Mouse (Mus musculus) regulatory T cell (primary cell): ENCODE measurements at regions not wholly inside any gene's neighbourhood (a gene's known extent, or its start where the extent isn't known, plus 50 kb on each side); places are given as distances from the start of the nearest gene placed in this dataset.

ENCODE experiments used
- in situ Hi-C: fragments of 300-600 bp; cut with MboI, MseI; formaldehyde crosslinking; loops from one replicate; pipeline ENCODE4 v1.15.1; 2025; ENCODE audit warnings: high pct_unique_total_duplicates

DNA sequence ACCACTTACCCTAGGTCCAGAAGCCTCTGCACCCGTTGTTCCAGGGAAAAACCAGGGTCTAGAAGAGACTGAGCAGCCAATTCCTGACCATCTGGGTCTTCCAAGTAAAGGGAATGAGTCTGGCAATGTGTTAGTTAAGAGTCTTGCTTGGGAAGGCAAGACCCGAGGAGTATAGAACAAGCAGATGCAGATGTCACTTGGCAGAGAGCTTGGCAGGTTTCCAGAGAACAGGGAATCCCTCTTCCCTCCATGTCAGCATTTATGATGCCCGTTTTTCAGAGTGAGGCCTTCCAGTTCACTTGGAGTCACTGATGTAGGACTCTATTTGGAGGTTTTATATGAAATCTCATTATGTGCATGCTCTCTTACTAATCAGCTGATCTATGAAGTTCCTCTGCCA lies 231.1 kb downstream of the Bcl2 start:
- in situ Hi-C loops = no loop called here

DNA sequence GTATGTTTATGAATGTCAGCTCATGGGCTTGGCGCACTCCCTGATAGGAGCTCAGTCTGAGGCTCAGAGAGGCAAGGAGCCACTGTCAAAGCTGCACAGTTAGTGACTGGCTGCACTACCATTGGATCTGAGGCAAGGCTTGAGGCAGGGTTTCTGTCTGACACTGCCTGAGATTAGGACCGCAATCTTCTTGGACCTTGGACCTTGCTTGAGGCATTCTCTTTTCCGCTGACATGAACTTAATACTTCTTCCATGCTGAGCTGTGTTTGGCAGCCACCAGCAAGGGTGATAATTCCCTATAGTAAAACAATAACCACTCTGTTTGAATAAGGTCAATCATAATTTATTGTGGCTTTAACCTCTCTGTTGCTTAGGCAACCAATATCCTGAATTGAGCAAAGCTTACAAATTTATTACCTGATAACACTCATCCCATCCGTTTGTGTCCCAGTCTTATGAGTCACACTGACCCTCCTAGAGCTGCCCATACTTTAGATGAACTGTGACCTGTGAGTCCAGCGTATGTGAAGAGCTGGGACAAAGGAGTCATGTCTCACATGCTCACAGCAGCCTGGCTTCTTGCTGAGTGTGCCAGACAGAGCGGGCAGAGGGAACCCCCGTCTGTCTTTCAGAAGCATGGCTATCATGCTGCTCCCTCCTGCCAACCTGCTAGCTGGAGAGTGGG lies 236.3 kb downstream of the Bcl2 start:
- in situ Hi-C loops = no loop called here

- in situ Hi-C loops = no loop called here
Measured at GRCm38 (mm10) chr1:106468021-106468420, 246.1 kb downstream of the Bcl2 start.

DNA sequence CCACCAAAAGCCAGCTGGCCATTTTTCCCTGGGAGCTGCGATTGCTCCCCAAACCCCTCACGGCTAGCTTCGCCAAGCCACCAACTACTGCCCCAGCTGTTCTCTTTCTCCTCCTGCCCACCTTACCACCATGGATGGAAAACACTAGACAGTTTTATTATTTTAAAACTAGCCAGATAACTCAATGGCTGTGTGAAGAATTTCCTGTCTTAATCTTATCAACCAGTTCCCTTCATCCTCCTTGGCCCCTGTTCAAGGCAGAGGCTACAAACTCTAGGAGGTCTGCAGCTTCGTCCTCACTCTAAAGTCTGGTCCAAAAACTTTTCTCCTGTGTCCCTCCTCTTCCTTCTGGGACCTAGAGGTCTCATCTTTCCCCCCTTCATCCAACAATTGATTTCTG lies 247.4 kb downstream of the Bcl2 start:
- in situ Hi-C loops = no loop called here

DNA sequence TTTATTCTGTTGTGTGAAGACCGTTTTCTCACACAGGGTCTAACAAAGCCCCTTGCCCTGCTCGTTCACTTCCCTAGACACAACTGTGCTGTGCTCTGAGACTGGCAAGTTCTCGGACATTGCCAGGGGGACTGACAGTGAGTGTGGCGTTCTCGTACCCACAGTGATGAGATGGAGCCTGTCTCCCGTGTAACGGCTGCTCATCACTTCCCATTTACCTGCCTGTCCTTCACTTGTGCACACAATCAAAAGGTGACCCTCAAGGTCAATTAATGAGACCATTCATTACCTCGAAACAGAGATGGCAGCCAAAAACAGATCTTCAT lies 248.1 kb downstream of the Bcl2 start:
- in situ Hi-C loops = no loop called here

GRCm38 (mm10) chr1:106465243-106465976 lies 248.7 kb downstream of the Bcl2 start:
- in situ Hi-C loops = no loop called here

DNA sequence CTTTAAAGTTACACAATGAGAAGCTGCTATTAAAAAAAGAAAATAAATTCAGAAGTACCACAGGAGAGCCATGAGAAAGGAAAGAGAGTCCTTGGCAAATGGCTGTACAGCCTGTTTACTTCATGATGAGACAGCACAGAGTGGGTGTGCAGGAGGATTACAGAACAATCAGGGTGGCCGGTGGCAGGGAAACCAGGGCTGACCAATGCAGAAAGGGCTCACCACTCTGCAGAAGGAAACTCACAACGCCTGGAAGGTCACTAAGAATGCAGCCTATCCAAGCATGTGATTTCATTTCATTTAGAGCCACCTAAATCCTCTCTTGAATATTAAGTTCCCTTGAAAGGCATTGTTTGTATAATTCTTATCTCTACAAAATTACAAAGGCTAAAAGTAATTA lies 249.3 kb downstream of the Bcl2 start:
- in situ Hi-C loops = no loop called here

GRCm38 (mm10) chr1:106462595-106462994 lies 251.5 kb downstream of the Bcl2 start:
- in situ Hi-C loops = no loop called here

- in situ Hi-C loops = no loop called here
Measured at GRCm38 (mm10) chr1:106462112-106462511, 252.0 kb downstream of the Bcl2 start.

GRCm38 (mm10) chr1:106460957-106461356 lies 253.1 kb downstream of the Bcl2 start:
- in situ Hi-C loops = no loop called here

GRCm38 (mm10) chr1:106449795-106450194 lies 264.3 kb downstream of the Bcl2 start:
- in situ Hi-C loops = loop anchor here (25.0 kb wide), 1 partner anchor 1063 kb away; the partner anchor contains the start of gene Serpinb2
